Mouse (Mus musculus): ENCODE measurements around the gene Stk38l.
A peak's percentile ranks its signal among the peaks of the same experiment; 100 is the strongest.

The Stk38l gene

GRCm38 (mm10) chr6:146724581-146725383, at the start of gene Stk38l:
Gene Stk38l (plus strand): TSS chr6:146724995.
- peak; percentile 96 to 97 for DNase-seq (ENCODE audit: low spot score in 2 of 2)

GRCm38 (mm10) chr6:146676904-146677303, 47.9 kb upstream of the Stk38l start:
- no peak for DNase-seq (ENCODE audit: low spot score in 2 of 2)

GRCm38 (mm10) chr6:146678136-146679070, 46.4 kb upstream of the Stk38l start:
- DNase-seq (ENCODE audit: low spot score in 2 of 2) = no peak

GRCm38 (mm10) chr6:146683881-146684280, 40.9 kb upstream of the Stk38l start:
- no peak for DNase-seq (ENCODE audit: low spot score in 2 of 2)

- DNase-seq (ENCODE audit: low spot score in 2 of 2) = no peak
Observed at GRCm38 (mm10) chr6:146685781-146686308, 39.0 kb upstream of the Stk38l start.

- no peak for DNase-seq (ENCODE audit: low spot score in 2 of 2)
Observed at GRCm38 (mm10) chr6:146686463-146687196, 38.2 kb upstream of the Stk38l start.

GRCm38 (mm10) chr6:146688010-146688409, 36.8 kb upstream of the Stk38l start:
- no peak for DNase-seq (ENCODE audit: low spot score in 2 of 2)

- DNase-seq (ENCODE audit: low spot score in 2 of 2) = no peak
Observed at GRCm38 (mm10) chr6:146688861-146689260, 35.9 kb upstream of the Stk38l start.

- DNase-seq (ENCODE audit: low spot score in 2 of 2) = no peak
Observed at GRCm38 (mm10) chr6:146697767-146698166, 27.0 kb upstream of the Stk38l start.

- DNase-seq (ENCODE audit: low spot score in 2 of 2) = no peak
Observed at GRCm38 (mm10) chr6:146698376-146698775, 26.4 kb upstream of the Stk38l start.

- no peak for DNase-seq (ENCODE audit: low spot score in 2 of 2)
Observed at GRCm38 (mm10) chr6:146700461-146700860, 24.3 kb upstream of the Stk38l start.

GRCm38 (mm10) chr6:146702126-146702881, 22.5 kb upstream of the Stk38l start:
- no peak for DNase-seq (ENCODE audit: low spot score in 2 of 2)

GRCm38 (mm10) chr6:146703351-146703750, 21.4 kb upstream of the Stk38l start:
- no peak for DNase-seq (ENCODE audit: low spot score in 2 of 2)

GRCm38 (mm10) chr6:146705631-146706030, 19.2 kb upstream of the Stk38l start:
- no peak for DNase-seq (ENCODE audit: low spot score in 2 of 2)

- DNase-seq (ENCODE audit: low spot score in 2 of 2) = no peak
Observed at GRCm38 (mm10) chr6:146719606-146720005, 5.2 kb upstream of the Stk38l start.

GRCm38 (mm10) chr6:146723805-146724204, 990 bp upstream of the Stk38l start:
- no peak for DNase-seq (ENCODE audit: low spot score in 2 of 2)

GRCm38 (mm10) chr6:146725384-146725791, 593 bp downstream of the Stk38l start:
- peak; percentile 44 to 51 for DNase-seq (ENCODE audit: low spot score in 2 of 2)

- no peak for DNase-seq (ENCODE audit: low spot score in 2 of 2)
Observed at GRCm38 (mm10) chr6:146731031-146731430, 6.2 kb downstream of the Stk38l start.

GRCm38 (mm10) chr6:146731692-146732091, 6.9 kb downstream of the Stk38l start:
- DNase-seq (ENCODE audit: low spot score in 2 of 2) = no peak

- DNase-seq (ENCODE audit: low spot score in 2 of 2) = no peak
Observed at GRCm38 (mm10) chr6:146732232-146732631, 7.4 kb downstream of the Stk38l start.

- DNase-seq (ENCODE audit: low spot score in 2 of 2) = peak in 1 of 2 experiments; percentile 33
Observed at GRCm38 (mm10) chr6:146732676-146733075, 7.9 kb downstream of the Stk38l start.
